Mouse (Mus musculus): Measurements from ENCODE around the gene Zp3.

Zp3 gene

GRCm38 (mm10) chr5:135979904-135980303 is at the start of gene Zp3:
Gene Zp3 (plus strand): TSS chr5:135980099.
- 78% methylated on average over 8 of the region's 8 CpGs for WGBS

GRCm38 (mm10) chr5:135931526-135931925 is 48.4 kb upstream of the Zp3 start:
- WGBS = 40% methylated on average over 9 of the region's 9 CpGs

- WGBS = 32% methylated on average over 2 of the region's 2 CpGs
These were observed 47.5 kb upstream of the Zp3 start for GRCm38 (mm10) chr5:135932359-135932758.

- 4% methylated on average over 12 of the region's 12 CpGs for WGBS
These were observed 46.5 kb upstream of the Zp3 start for GRCm38 (mm10) chr5:135933222-135933899.

- under 1% methylated on average over 35 of the region's 35 CpGs for WGBS
These were observed 45.9 kb upstream of the Zp3 start for GRCm38 (mm10) chr5:135933900-135934441.

GRCm38 (mm10) chr5:135934481-135935175 is 45.3 kb upstream of the Zp3 start, which contains the start of gene Ywhag:
Gene Ywhag (minus strand): TSS chr5:135934616.
- under 1% methylated on average over 48 of the region's 48 CpGs for WGBS

- WGBS = 36% methylated on average over 7 of the region's 7 CpGs
These were observed 44.7 kb upstream of the Zp3 start for GRCm38 (mm10) chr5:135935176-135935523.

- 78% methylated on average over 6 of the region's 6 CpGs for WGBS
These were observed 44.2 kb upstream of the Zp3 start for GRCm38 (mm10) chr5:135935641-135936190.

- WGBS = 67% methylated on average over 5 of the region's 5 CpGs
These were observed 39.3 kb upstream of the Zp3 start for GRCm38 (mm10) chr5:135940587-135940986.

- 46% methylated on average over 6 of the region's 6 CpGs for WGBS
These were observed 37.2 kb upstream of the Zp3 start for GRCm38 (mm10) chr5:135942710-135943109.

GRCm38 (mm10) chr5:135945916-135946408 is 33.9 kb upstream of the Zp3 start:
- 43% methylated on average over 10 of the region's 10 CpGs for WGBS

GRCm38 (mm10) chr5:135946621-135947020 is 33.3 kb upstream of the Zp3 start:
- WGBS = 62% methylated on average over 5 of the region's 5 CpGs

- 78% methylated on average over 11 of the region's 11 CpGs for WGBS
These were observed 29.0 kb upstream of the Zp3 start for GRCm38 (mm10) chr5:135950710-135951412.

- 100% methylated on average over 2 of the region's 2 CpGs for WGBS
These were observed 28.2 kb upstream of the Zp3 start for GRCm38 (mm10) chr5:135951660-135952059.

- 87% methylated on average over 2 of the region's 2 CpGs for WGBS
These were observed 27.1 kb upstream of the Zp3 start for GRCm38 (mm10) chr5:135952830-135953229.

- WGBS = 59% methylated on average over 9 of the region's 9 CpGs
These were observed 23.3 kb upstream of the Zp3 start for GRCm38 (mm10) chr5:135956300-135957206.

GRCm38 (mm10) chr5:135957207-135957974 is 22.5 kb upstream of the Zp3 start:
- 7% methylated on average over 28 of the region's 28 CpGs for WGBS

GRCm38 (mm10) chr5:135958367-135958766 is 21.5 kb upstream of the Zp3 start:
- 91% methylated on average over 4 of the region's 4 CpGs for WGBS

GRCm38 (mm10) chr5:135959911-135960310 is 20.0 kb upstream of the Zp3 start:
- WGBS = 90% methylated on average over 7 of the region's 7 CpGs

Measured in cerebral cortex, adult 2 months (tissue).